Mouse (Mus musculus) E14TG2a.4 (cell line): Measurements from ENCODE around the gene Alox5.

ENCODE experiments used
- CTCF ChIP-seq: conservative IDR thresholded peaks from 2 replicates; pipeline ENCODE4 v1.5.1; 2014; ENCODE audit warnings: low read length
- NANOG ChIP-seq: IDR thresholded peaks from 2 replicates; pipeline ENCODE4 v1.6.1; 2014; ENCODE audit warnings: borderline replicate concordance, low read length, mixed read lengths

GRCm38 (mm10) chr6:116402426-116402825 is 58.6 kb downstream of the Alox5 start:
- TF ChIP-seq CTCF (no peak), NANOG (no peak)
